Mouse (Mus musculus) midbrain, embryonic 14.5 days (tissue): Measurements from ENCODE around the gene Tmem189. TPM values are rescaled to one million over a fixed set of nuclear protein-coding genes. Genes with fewer than 3 reads are reported as not detected.

ENCODE experiments used
- ATAC-seq: fragments of 200-750 bp; cut with Nextera tagmentation; 2 replicates; pipeline ENCODE4 v1.8.0; 2017; ENCODE audit warnings: moderate number of reproducible peaks, moderate library complexity; ENCODE audit not compliant: low FRiP score, low TSS enrichment
- DNase-seq: peaks from one replicate; pipeline ENCODE4 v3.0.0-alpha.2; 2015
- H3K27ac ChIP-seq: fragments of 300-500 bp; sonication (generic); replicated peaks from 2 replicates; pipeline ENCODE4 v1.5.1; 2014; ENCODE audit warnings: mild to moderate bottlenecking, low read depth, low read length, moderate library complexity
- H3K27me3 ChIP-seq: fragments of 300-500 bp; sonication (generic); 2 replicates; pipeline ENCODE4 v1.6.1; 2014; ENCODE audit warnings: low read length, control low read depth, mixed read lengths; ENCODE audit not compliant: control insufficient read depth, insufficient read depth
- H3K36me3 ChIP-seq: fragments of 300-500 bp; sonication (generic); 2 replicates; pipeline ENCODE4 v1.6.1; 2014; ENCODE audit warnings: low read length, control low read depth; ENCODE audit not compliant: control insufficient read depth, insufficient read depth
- H3K4me1 ChIP-seq: fragments of 300-500 bp; sonication (generic); 2 replicates; pipeline ENCODE4 v1.6.1; 2014; ENCODE audit warnings: mild to moderate bottlenecking, antibody characterized with exemption, low read length, control low read depth; ENCODE audit not compliant: control insufficient read depth, insufficient read depth
- H3K4me2 ChIP-seq: fragments of 300-500 bp; sonication (generic); 2 replicates; pipeline ENCODE4 v1.6.1; 2014; ENCODE audit warnings: mild to moderate bottlenecking, low read length, moderate library complexity
- H3K4me3 ChIP-seq: fragments of 300-500 bp; sonication (generic); replicated peaks from 2 replicates; pipeline ENCODE4 v1.5.1; 2014; ENCODE audit warnings: low read depth, low read length
- H3K9ac ChIP-seq: fragments of 300-500 bp; sonication (generic); replicated peaks from 2 replicates; pipeline ENCODE4 v1.6.1; 2014; ENCODE audit warnings: mild to moderate bottlenecking, low read length, moderate library complexity
- H3K9me3 ChIP-seq: fragments of 300-500 bp; sonication (generic); 2 replicates; pipeline ENCODE4 v1.6.1; 2016; ENCODE audit warnings: low read length, control low read depth, mixed read lengths; ENCODE audit not compliant: control insufficient read depth
- WGBS: fragments of 180-500 bp; shearing (Covaris S2); extraction: QIAGEN DNeasy Blood & Tissue Kit; methylation state at CpG from one replicate; pipeline ENCODE4 v1.1.7; 2014; 5-methylcytosine and 5-hydroxymethylcytosine counted together
- polyA plus RNA-seq: library from polyadenylated mRNA; unstranded; fragments of >200 nt; fragmentation: Nextera tagmentation; extraction: Ambion mirVana; gene quantifications from 2 replicates; pipeline ENCODE4 v1.2.1, GENCODE M21; 2014

Gene Tmem189
- polyA plus RNA-seq, 1 experiment from 2014 or later = 28.8 TPM

GRCm38 (mm10) chr2:167665972-167666713 is 23.5 kb downstream of the Tmem189 start:
- WGBS = 86% methylated on average over 18 of the region's 18 CpGs
- H3K4me1 ChIP-seq = no peaks in the 10 kb centered on the region
- H3K4me2 ChIP-seq = no peak overlapping the region
- peaks cover 4% of the 10 kb centered on the region; the same call in 1 of the 2 replicates for H3K27me3 ChIP-seq
- no peak overlapping the region for H3K4me3 ChIP-seq
- no peaks in the 10 kb centered on the region for H3K9me3 ChIP-seq
- no peak overlapping the region for H3K27ac ChIP-seq
- no peak for DNase-seq
- no peaks in the 10 kb centered on the region for H3K36me3 ChIP-seq
- ATAC-seq = no peak
- no peak overlapping the region for H3K9ac ChIP-seq

DNA sequence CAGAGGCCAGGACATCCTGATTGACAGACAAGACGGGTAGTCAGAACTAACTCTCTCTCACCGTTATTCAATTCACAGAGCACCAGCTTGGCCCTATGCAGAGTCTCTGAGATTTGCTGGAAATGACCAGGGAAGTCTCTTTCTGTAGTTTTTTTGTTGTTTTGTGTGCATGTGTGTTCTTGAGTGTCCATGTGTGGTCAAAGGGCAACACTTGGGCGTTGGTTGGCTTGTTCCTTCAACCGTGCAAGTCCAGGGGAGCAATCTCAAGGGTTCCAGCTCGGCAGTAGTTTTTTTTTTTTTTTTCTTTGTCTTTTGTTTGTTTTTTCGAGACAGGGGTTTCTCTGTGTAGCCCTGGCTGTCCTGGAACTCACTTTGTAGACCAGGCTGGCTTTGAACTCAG is 26.9 kb downstream of the Tmem189 start:
- Histone ChIP-seq H3K27ac (no peak overlapping the region), H3K4me3 (no peak overlapping the region), H3K9me3 (no peaks in the 10 kb centered on the region), H3K36me3 (no peaks in the 10 kb centered on the region), H3K4me1 (peaks cover 15% of the 10 kb centered on the region), H3K9ac (no peak overlapping the region), H3K27me3 (peaks cover 4% of the 10 kb centered on the region; the same call in 1 of the 2 replicates), H3K4me2 (no peak overlapping the region)
- 52% methylated on average over 6 of the region's 6 CpGs for WGBS
- no peak for DNase-seq
- ATAC-seq = no peak

DNA sequence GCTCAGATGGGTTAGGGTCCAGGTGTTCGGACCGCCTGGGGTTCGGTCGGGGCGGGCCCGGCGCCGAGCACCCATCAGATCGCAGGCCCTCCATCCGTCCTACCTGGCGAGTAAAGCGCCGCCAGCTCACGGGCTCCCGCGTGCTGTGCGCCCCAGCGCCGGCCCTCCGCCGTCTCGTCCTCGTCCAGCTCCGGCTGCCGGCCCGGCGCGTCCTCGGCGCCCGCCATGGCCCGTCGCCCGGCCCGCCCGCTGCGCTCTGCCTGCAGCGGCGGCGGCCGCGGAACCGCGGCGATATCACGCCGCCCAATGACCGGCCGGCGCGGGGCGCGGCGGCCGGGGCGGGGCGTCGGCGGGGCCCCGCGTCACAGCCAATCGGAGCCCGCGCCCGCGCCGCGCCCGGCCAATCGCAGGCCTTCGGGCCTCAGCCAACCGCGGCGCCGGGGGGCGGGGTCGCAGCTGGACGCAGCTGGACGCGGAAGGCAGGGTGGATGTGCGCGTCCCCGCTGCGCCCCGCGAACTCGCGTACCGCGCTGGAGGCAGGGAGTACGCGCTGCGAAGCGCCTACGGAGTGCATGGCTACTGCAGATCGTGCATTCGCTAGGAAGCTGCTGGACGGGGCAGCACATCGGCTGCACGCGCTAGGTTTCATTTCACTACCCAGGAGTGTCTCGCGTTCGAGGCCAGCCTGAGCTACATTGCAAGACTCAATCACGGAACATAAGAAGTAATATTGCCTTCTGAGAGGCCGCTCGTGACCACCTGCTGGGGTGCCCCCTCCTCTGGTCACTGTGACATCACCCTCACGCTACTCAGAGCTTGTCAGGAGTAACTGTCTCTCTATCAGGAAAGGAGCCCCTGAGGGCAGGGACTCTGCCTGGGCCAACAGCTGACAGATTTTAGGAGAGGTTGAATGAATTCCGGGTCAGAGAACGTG is 28.1 kb downstream of the Tmem189 start, which contains the start of gene Gm20431:
TSS of gene Gm20431 (minus strand) at position 227 of the 934 bp plus-strand sequence.
- ATAC-seq (peak; percentile 96), DNase-seq (peak; percentile 98)
- Histone ChIP-seq H3K27ac (peak within 1 kb of the TSS; percentile 71), H3K36me3 (no peaks in the 10 kb centered on the region), H3K4me3 (peak within 1 kb of the TSS; percentile 76), H3K9me3 (no peaks in the 10 kb centered on the region), H3K4me1 (peaks cover 15% of the 10 kb centered on the region), H3K27me3 (peaks cover 4% of the 10 kb centered on the region; the same call in 1 of the 2 replicates), H3K9ac (peak within 1 kb of the TSS; percentile 82), H3K4me2 (peak within 1 kb of the TSS; percentile 94)
- under 1% methylated on average over 104 of the region's 110 CpGs for WGBS

DNA sequence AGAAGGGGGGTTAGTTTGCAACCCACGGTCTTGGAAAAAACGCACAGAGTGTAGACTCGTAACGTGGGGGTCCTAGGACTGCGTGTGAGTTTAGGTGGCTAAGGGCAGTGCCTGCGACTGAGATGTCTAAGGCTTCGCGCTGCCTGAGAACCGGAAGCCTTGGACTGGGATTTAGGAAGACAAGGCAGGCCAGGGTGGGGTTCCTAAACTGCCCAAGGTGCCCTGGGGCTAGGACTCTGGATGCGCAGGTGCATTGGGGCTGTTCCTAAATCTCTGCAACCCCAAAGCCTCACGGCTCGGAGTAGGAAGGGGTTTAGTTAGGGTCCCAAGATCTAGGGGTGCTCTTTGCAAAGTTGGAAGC is 29.0 kb downstream of the Tmem189 start:
- Histone ChIP-seq H3K9me3 (no peaks in the 10 kb centered on the region), H3K4me1 (peaks cover 15% of the 10 kb centered on the region), H3K27me3 (peaks cover 4% of the 10 kb centered on the region; the same call in 1 of the 2 replicates), H3K4me2 (peak overlapping the region; percentile 94), H3K27ac (no peak overlapping the region), H3K4me3 (peak overlapping the region; percentile 76), H3K36me3 (no peaks in the 10 kb centered on the region), H3K9ac (peak overlapping the region; percentile 82)
- WGBS = 1% methylated on average over 12 of the region's 12 CpGs
- 0 out of 2 replicates have a peak, but pooled peaks have one; percentile 1 for ATAC-seq
- peak; percentile 59 for DNase-seq

- Histone ChIP-seq H3K4me2 (peak overlapping the region; percentile 94), H3K36me3 (no peaks in the 10 kb centered on the region), H3K4me1 (peaks cover 15% of the 10 kb centered on the region), H3K27me3 (peaks cover 4% of the 10 kb centered on the region; the same call in 1 of the 2 replicates), H3K27ac (no peak overlapping the region), H3K4me3 (peak overlapping the region; percentile 76), H3K9ac (peak overlapping the region; percentile 82; the same call in 1 of the 2 replicates), H3K9me3 (no peaks in the 10 kb centered on the region)
- WGBS = 27% methylated on average over 13 of the region's 13 CpGs
- ATAC-seq (no peak), DNase-seq (peak; percentile 17)
Measured at GRCm38 (mm10) chr2:167659847-167660610, 29.6 kb downstream of the Tmem189 start.

GRCm38 (mm10) chr2:167659177-167659846 is 30.3 kb downstream of the Tmem189 start:
- DNase-seq = no peak
- Histone ChIP-seq H3K9ac (peak overlapping the region; percentile 82; the same call in 1 of the 2 replicates), H3K4me3 (no peak overlapping the region), H3K27me3 (peaks cover 4% of the 10 kb centered on the region; the same call in 1 of the 2 replicates), H3K4me1 (peaks cover 15% of the 10 kb centered on the region), H3K36me3 (peaks cover 4% of the 10 kb centered on the region; the same call in 1 of the 2 replicates), H3K27ac (no peak overlapping the region), H3K9me3 (no peaks in the 10 kb centered on the region), H3K4me2 (peak overlapping the region; percentile 94)
- ATAC-seq = no peak
- WGBS = 85% methylated on average over 10 of the region's 10 CpGs

GRCm38 (mm10) chr2:167658712-167659111 is 30.9 kb downstream of the Tmem189 start:
- WGBS = 88% methylated on average over 11 of the region's 11 CpGs
- H3K4me2 ChIP-seq = no peak overlapping the region

More at GRCm38 (mm10) chr2:167658712-167659111, 30.9 kb downstream of the Tmem189 start:
- Histone ChIP-seq H3K4me3 (no peak overlapping the region), H3K36me3 (peaks cover 10% of the 10 kb centered on the region), H3K9ac (no peak overlapping the region), H3K9me3 (no peaks in the 10 kb centered on the region), H3K27me3 (peaks cover 4% of the 10 kb centered on the region; the same call in 1 of the 2 replicates), H3K27ac (no peak overlapping the region), H3K4me1 (peaks cover 15% of the 10 kb centered on the region)
- ATAC-seq = no peak
- DNase-seq = no peak
